Mouse (Mus musculus) thymus, adult 2 months (tissue): ENCODE results near the gene Sdad1.

Experiments used
- CTCF ChIP-seq: fragments of 200-500 bp; IDR thresholded peaks from 2 replicates; pipeline ENCODE4 v1.5.1; 2012; ENCODE audit warnings: mild to moderate bottlenecking, control low read depth, low read length, moderate library complexity, borderline replicate concordance; ENCODE audit not compliant: control insufficient read depth, poor library complexity, insufficient read depth; ENCODE audit errors: extremely low read depth
- POLR2A ChIP-seq: fragments of 200-500 bp; IDR thresholded peaks from 2 replicates; pipeline ENCODE4 v1.6.1; 2012; ENCODE audit warnings: mild to moderate bottlenecking, low read length, control low read depth, moderate library complexity; ENCODE audit not compliant: control insufficient read depth, poor library complexity, insufficient read depth; ENCODE audit errors: extremely low read depth

GRCm38 (mm10) chr5:92349731-92350130 is 39.5 kb upstream of the Sdad1 start:
- TF ChIP-seq CTCF (no peak), POLR2A (no peak)
